Mouse (Mus musculus): ENCODE measurements at regions not wholly inside any gene's neighbourhood (a gene's known extent, or its start where the extent isn't known, plus 50 kb on each side); places are given as distances from the start of the nearest gene placed in this dataset.
A peak's percentile ranks its signal among the peaks of the same experiment; 100 is the strongest.
"Not testable (repeated sequence)": the region's sequence is repeated elsewhere in the genome, so short reads cannot be mapped to it uniquely, and the experiment has no call there.

DNA sequence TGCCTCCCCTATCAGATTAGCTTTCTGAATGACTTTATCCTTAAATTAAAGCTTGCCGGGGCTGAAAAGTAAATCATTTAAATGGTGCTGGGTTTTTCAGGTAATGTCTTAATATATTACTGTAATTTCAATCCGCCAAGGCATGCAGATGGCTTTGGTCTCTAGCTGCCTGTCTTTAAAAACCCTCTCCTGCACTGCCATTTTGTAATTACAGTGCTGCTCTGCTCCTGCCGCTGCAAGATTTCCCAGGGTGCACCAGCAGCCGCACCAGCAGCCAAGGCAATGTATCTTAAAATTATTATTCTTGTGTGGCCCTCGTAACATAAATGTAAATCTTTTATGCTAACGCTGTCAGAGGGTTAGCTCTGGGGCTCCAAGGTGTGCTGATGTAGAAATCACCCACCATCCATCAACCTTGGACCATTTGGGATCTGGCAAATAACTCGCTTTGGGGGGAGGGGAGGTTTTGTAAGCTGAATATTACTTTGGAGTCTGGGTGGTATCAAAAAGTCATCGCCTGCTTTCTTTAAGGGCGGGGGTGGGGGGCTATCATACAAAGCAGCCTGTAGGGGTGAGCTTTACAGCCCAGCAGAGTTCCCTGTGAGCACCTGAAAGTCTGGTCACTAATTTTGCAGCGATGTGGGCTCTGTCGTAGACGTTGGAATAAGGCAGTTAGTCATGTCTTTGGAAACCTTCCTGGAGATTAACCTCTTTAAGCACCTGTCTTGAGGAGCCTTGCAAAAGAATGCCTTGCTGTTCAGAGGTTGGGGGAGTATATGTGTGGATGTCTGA, 226.0 kb downstream of the Tmem114 start:
- no peaks in the 10 kb centered on the region for H3K36me3 ChIP-seq (ENCODE audit: control insufficient read depth, insufficient read depth, low read length)
- DNase-seq (ENCODE audit: low spot score): no peak
- ATAC-seq (replicated peaks; ENCODE audit: low FRiP score): no peak
- H3K4me2 ChIP-seq (ENCODE audit: low read depth, low read length, severe bottlenecking): no peak overlapping the region
- H3K27ac ChIP-seq (ENCODE audit: low read depth, low read length): no peak overlapping the region
- 89% methylated on average over 12 of the region's 12 CpGs for WGBS
- H3K9me3 ChIP-seq (ENCODE audit: control insufficient read depth, low read length): no peaks in the 10 kb centered on the region
- no peaks in the 10 kb centered on the region for H3K4me1 ChIP-seq (replicated peaks; ENCODE audit: control insufficient read depth, insufficient read depth, low read length)
- no peaks in the 10 kb centered on the region for H3K27me3 ChIP-seq (ENCODE audit: control insufficient read depth, insufficient read depth, low read length)
- no peak overlapping the region for H3K9ac ChIP-seq (ENCODE audit: low read length)
- no peak overlapping the region for H3K4me3 ChIP-seq (ENCODE audit: low read depth, low read length)

DNA sequence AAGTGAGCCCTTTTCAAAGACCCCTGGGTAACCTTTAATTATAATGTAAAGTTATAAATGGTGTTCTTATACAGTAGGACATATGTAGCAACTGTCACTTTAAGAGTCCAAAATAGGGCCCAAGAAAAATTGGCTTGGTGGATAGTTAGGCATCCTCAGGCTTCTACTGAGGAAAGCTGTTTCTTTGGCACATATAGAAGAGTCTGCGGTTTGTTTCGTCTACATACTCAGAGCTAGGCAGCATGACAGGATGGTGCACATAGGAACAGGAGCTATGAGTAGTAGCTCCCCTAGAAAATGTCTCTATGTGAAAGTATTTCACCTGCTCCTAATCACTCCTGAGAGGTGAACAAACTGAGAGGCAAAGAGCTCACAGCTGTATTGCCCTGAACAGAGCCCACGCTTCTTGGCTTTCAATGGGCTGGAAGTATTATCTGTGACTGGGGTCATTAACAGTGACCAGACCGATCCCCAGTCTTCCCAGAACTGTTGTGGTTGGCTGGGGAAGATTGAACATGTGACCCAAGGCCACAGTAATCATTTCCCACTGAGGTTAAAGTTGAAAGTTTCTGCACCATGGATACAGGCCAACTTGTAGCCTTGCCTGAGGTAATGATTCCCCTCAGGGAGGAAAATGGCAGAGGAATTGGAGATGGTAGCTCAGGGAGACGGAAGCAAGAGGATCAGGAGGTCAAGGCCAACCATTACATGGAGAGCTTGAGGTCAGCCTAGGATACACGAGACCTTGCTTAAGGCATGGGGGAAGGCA, 235.3 kb downstream of the Tmem114 start:
- Histone ChIP-seq H3K4me1 (replicated peaks; ENCODE audit: control insufficient read depth, insufficient read depth, low read length) (no peaks in the 10 kb centered on the region), H3K9me3 (ENCODE audit: control insufficient read depth, low read length) (no peaks in the 10 kb centered on the region), H3K27me3 (ENCODE audit: control insufficient read depth, insufficient read depth, low read length) (no peaks in the 10 kb centered on the region), H3K9ac (ENCODE audit: low read length) (no peak overlapping the region), H3K27ac (ENCODE audit: low read depth, low read length) (no peak overlapping the region), H3K36me3 (ENCODE audit: control insufficient read depth, insufficient read depth, low read length) (no peaks in the 10 kb centered on the region), H3K4me2 (ENCODE audit: low read depth, low read length, severe bottlenecking) (no peak overlapping the region), H3K4me3 (ENCODE audit: low read depth, low read length) (no peak overlapping the region)
- 74% methylated on average over 6 of the region's 6 CpGs for WGBS
- DNase-seq (ENCODE audit: low spot score): no peak
- no peak for ATAC-seq (replicated peaks; ENCODE audit: low FRiP score)

DNA sequence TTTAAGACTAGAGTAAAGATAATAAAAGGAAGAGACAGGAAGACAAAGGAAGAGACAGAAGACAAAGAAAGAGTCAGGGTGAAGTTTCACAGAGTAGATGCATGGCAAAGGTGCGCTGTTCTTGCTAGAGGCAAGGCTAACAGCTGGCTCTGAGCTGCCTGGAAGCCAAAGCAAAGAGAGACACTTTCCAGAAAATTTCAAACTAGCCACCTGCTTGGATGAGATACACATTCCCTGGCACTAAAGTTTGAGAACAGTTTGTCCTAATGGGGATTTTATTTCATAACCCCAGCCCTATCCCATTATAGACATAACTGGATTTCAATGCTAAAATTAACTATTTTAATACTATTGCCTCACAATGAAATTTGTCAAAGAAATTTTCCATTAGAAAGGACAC, 235.9 kb downstream of the Tmem114 start:
- Histone ChIP-seq H3K4me2 (ENCODE audit: low read depth, low read length, severe bottlenecking) (no peak overlapping the region), H3K4me3 (ENCODE audit: low read depth, low read length) (no peak overlapping the region), H3K9ac (ENCODE audit: low read length) (no peak overlapping the region), H3K27me3 (ENCODE audit: control insufficient read depth, insufficient read depth, low read length) (no peaks in the 10 kb centered on the region), H3K36me3 (ENCODE audit: control insufficient read depth, insufficient read depth, low read length) (no peaks in the 10 kb centered on the region), H3K4me1 (replicated peaks; ENCODE audit: control insufficient read depth, insufficient read depth, low read length) (no peaks in the 10 kb centered on the region), H3K27ac (ENCODE audit: low read depth, low read length) (no peak overlapping the region), H3K9me3 (ENCODE audit: control insufficient read depth, low read length) (no peaks in the 10 kb centered on the region)
- no peak for ATAC-seq (replicated peaks; ENCODE audit: low FRiP score)
- no peak for DNase-seq (ENCODE audit: low spot score)
- 97% methylated on average over 1 of the region's 1 CpGs for WGBS

DNA sequence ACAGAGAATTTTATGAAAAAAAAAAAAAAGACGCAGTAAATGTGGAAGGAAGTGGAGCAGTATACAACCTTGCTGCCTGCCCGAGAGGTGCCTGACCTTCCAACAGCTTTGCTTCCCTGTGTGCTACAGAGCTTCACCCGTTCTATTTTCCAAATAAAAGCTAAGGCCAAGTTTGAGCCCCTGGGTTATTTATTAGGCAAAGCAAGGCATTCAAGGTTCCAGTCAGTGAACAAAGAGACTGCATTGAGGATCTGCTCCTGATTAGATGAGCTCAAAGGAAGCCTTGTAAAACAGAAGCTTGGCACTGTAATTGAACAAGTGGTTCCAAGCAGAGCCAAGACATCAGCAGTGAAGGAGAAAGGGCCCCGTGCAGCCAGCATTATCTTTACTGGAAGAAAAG, 236.4 kb downstream of the Tmem114 start:
- WGBS: 26% methylated on average over 4 of the region's 4 CpGs
- H3K27ac ChIP-seq (ENCODE audit: low read depth, low read length): no peak overlapping the region

DNA sequence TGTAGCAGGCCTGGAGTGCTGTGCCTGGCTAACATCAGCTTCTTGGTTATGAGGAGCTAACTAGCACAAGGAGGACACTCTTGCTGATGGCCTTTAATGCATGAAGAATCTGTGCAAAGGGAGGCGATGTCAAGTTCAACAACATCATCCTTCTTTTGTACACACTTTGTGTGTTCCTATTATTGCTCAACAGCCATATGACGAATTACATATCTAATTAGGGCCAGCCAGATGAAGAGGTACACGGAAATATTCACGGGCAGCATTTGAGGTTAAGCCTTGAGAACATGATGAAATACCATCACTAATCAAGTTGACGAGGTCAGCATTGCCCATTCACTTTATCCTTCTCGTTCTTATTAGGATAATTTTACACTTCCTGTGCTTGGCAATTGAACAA, 240.2 kb downstream of the Tmem114 start:
- Histone ChIP-seq H3K4me2 (ENCODE audit: low read depth, low read length, severe bottlenecking) (no peak overlapping the region), H3K27ac (ENCODE audit: low read depth, low read length) (no peak overlapping the region), H3K4me3 (ENCODE audit: low read depth, low read length) (no peak overlapping the region), H3K9ac (ENCODE audit: low read length) (no peak overlapping the region), H3K27me3 (ENCODE audit: control insufficient read depth, insufficient read depth, low read length) (no peaks in the 10 kb centered on the region), H3K9me3 (ENCODE audit: control insufficient read depth, low read length) (no peaks in the 10 kb centered on the region), H3K4me1 (replicated peaks; ENCODE audit: control insufficient read depth, insufficient read depth, low read length) (no peaks in the 10 kb centered on the region), H3K36me3 (ENCODE audit: control insufficient read depth, insufficient read depth, low read length) (no peaks in the 10 kb centered on the region)
- no peak for ATAC-seq (replicated peaks; ENCODE audit: low FRiP score)
- no peak for DNase-seq (ENCODE audit: low spot score)
- WGBS: 82% methylated on average over 6 of the region's 6 CpGs

More for the DNA sequence above, 236.4 kb downstream of the Tmem114 start:
- H3K9ac ChIP-seq (ENCODE audit: low read length): no peak overlapping the region
- no peaks in the 10 kb centered on the region for H3K4me1 ChIP-seq (replicated peaks; ENCODE audit: control insufficient read depth, insufficient read depth, low read length)
- no peak overlapping the region for H3K4me3 ChIP-seq (ENCODE audit: low read depth, low read length)
- no peaks in the 10 kb centered on the region for H3K27me3 ChIP-seq (ENCODE audit: control insufficient read depth, insufficient read depth, low read length)
- H3K36me3 ChIP-seq (ENCODE audit: control insufficient read depth, insufficient read depth, low read length): no peaks in the 10 kb centered on the region
- DNase-seq (ENCODE audit: low spot score) (no peak), ATAC-seq (replicated peaks; ENCODE audit: low FRiP score) (0 out of 2 replicates have a peak, but pooled peaks have one; percentile 30)
- H3K4me2 ChIP-seq (ENCODE audit: low read depth, low read length, severe bottlenecking): no peak overlapping the region
- no peaks in the 10 kb centered on the region for H3K9me3 ChIP-seq (ENCODE audit: control insufficient read depth, low read length)

DNA sequence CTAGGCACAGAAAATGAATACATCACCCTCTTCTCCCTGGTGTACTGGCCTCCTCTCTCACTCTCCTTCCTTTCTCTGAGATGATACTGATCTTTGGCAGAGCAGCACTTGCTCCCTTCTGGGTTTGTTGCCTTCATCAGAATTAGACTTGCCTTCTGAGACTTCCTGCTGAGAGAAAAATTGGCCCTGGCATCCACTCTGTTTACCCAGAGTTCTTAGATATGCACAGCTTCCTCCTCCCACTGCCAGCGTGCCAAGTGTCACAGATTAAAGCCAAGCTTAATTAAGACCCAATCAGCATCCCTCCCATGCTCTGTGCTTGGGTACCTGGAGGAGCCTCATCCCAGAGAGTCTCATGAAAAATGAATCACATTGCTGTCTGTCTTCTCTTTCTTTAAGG, 246.0 kb downstream of the Tmem114 start:
- H3K27ac ChIP-seq (ENCODE audit: low read depth, low read length): no peak overlapping the region
- no peaks in the 10 kb centered on the region for H3K4me1 ChIP-seq (replicated peaks; ENCODE audit: control insufficient read depth, insufficient read depth, low read length)
- H3K36me3 ChIP-seq (ENCODE audit: control insufficient read depth, insufficient read depth, low read length): no peaks in the 10 kb centered on the region
- H3K9ac ChIP-seq (ENCODE audit: low read length): no peak overlapping the region
- WGBS: 50% methylated on average over 1 of the region's 1 CpGs
- H3K4me3 ChIP-seq (ENCODE audit: low read depth, low read length): no peak overlapping the region
- H3K4me2 ChIP-seq (ENCODE audit: low read depth, low read length, severe bottlenecking): no peak overlapping the region
- H3K27me3 ChIP-seq (ENCODE audit: control insufficient read depth, insufficient read depth, low read length): no peaks in the 10 kb centered on the region
- ATAC-seq (replicated peaks; ENCODE audit: low FRiP score) (no peak), DNase-seq (ENCODE audit: low spot score) (no peak)
- no peaks in the 10 kb centered on the region for H3K9me3 ChIP-seq (ENCODE audit: control insufficient read depth, low read length)

DNA sequence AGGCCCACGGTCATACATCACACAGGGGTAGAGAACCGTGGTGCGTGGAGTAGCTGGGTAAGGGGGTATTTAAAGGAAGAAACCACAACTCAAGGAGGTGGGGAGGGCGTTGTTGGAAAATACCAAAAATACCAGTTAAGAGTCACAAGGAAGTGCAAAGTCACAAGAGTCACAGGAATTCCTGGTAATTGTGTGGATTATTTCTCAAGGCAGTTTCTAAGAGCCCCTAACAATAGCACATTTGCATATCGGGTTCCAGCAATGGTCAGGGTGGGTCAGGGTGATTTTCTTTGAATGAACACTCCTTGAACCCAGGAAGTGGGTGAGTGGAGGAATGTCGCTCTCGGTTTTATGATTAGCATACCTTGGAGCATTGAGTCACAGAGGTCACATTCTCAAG, 247.7 kb downstream of the Tmem114 start:
- not testable (repeated sequence) for H3K36me3 ChIP-seq (ENCODE audit: control insufficient read depth, insufficient read depth, low read length); H3K4me2 ChIP-seq (ENCODE audit: low read depth, low read length, severe bottlenecking); ATAC-seq (replicated peaks; ENCODE audit: low FRiP score); H3K27ac ChIP-seq (ENCODE audit: low read depth, low read length); H3K27me3 ChIP-seq (ENCODE audit: control insufficient read depth, insufficient read depth, low read length); H3K9ac ChIP-seq (ENCODE audit: low read length); H3K4me1 ChIP-seq (replicated peaks; ENCODE audit: control insufficient read depth, insufficient read depth, low read length); H3K9me3 ChIP-seq (ENCODE audit: control insufficient read depth, low read length); DNase-seq (ENCODE audit: low spot score); H3K4me3 ChIP-seq (ENCODE audit: low read depth, low read length)
- WGBS: 88% methylated on average over 7 of the region's 7 CpGs

DNA sequence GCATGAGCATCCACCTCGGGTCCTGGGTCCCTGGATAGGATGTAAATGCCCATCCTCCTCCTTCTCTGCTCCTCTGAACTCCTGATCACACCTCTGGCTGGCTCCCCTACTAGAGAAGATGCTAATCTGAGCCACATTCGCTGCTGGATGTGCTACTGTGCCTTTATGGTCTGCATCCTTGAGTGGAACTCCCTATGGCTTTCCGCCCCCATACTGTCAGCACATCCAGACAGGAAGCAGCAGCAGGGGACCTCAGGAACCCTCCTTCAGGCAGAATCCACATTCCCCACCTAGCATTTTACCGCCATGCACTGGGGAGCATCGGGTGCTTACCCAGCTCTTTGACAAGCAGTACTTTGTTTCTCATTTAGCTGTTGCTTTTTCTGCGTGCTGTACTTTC, 248.8 kb downstream of the Tmem114 start:
- DNase-seq (ENCODE audit: low spot score): no peak
- Histone ChIP-seq H3K9me3 (ENCODE audit: control insufficient read depth, low read length) (no peaks in the 10 kb centered on the region), H3K4me2 (ENCODE audit: low read depth, low read length, severe bottlenecking) (no peak overlapping the region), H3K36me3 (ENCODE audit: control insufficient read depth, insufficient read depth, low read length) (no peaks in the 10 kb centered on the region), H3K4me3 (ENCODE audit: low read depth, low read length) (no peak overlapping the region), H3K9ac (ENCODE audit: low read length) (no peak overlapping the region), H3K27me3 (ENCODE audit: control insufficient read depth, insufficient read depth, low read length) (no peaks in the 10 kb centered on the region), H3K27ac (ENCODE audit: low read depth, low read length) (no peak overlapping the region), H3K4me1 (replicated peaks; ENCODE audit: control insufficient read depth, insufficient read depth, low read length) (no peaks in the 10 kb centered on the region)
- ATAC-seq (replicated peaks; ENCODE audit: low FRiP score): no peak
- 73% methylated on average over 6 of the region's 6 CpGs for WGBS

Measured in forebrain, embryonic 11.5 days (tissue).